Mouse (Mus musculus) liver, embryonic 14.5 days (tissue): Measurements from ENCODE around the gene H2-DMa. TPM values are rescaled to one million over a fixed set of nuclear protein-coding genes. Genes with fewer than 3 reads are reported as not detected.

Experiments used
- ATAC-seq: fragments of 200-750 bp; cut with Nextera tagmentation; 2 replicates; pipeline ENCODE4 v1.8.0; 2017; ENCODE audit warnings: moderate number of reproducible peaks, mild to moderate bottlenecking, moderate library complexity; ENCODE audit not compliant: insufficient read depth
- DNase-seq, 3 experiments: peaks; one replicate each; pipeline ENCODE4 v3.0.0-alpha.2; 2012 to 2013; ENCODE audit warnings: low read depth in 3 of 3, low spot score in 3 of 3
- H3K27ac ChIP-seq: fragments of 300-500 bp; sonication (generic); 2 replicates; pipeline ENCODE4 v1.5.1; 2014; ENCODE audit warnings: moderate library complexity, mild to moderate bottlenecking, control low read depth, inconsistent platforms
- H3K27me3 ChIP-seq: fragments of 300-500 bp; sonication (generic); 2 replicates; pipeline ENCODE4 v1.6.1; 2014; ENCODE audit warnings: mild to moderate bottlenecking, low read length, moderate library complexity; ENCODE audit not compliant: control insufficient read depth, insufficient read depth
- H3K36me3 ChIP-seq: fragments of 300-500 bp; sonication (generic); replicated peaks from 2 replicates; pipeline ENCODE4 v1.6.1; 2014; ENCODE audit warnings: low read depth; ENCODE audit not compliant: control insufficient read depth, insufficient read depth
- H3K4me1 ChIP-seq, 2 experiments: fragments of 200-500 bp in 1 of 2; fragments of 300-500 bp in 1 of 2; sonication (generic) in 1 of 2; replicated peaks; 2 replicates each; pipeline ENCODE4 v1.6.1; 2012 to 2014; ENCODE audit warnings: antibody characterized with exemption in 1 of 2, inconsistent platforms in 1 of 2, low read length in 1 of 2; ENCODE audit not compliant: control insufficient read depth in 2 of 2, insufficient read depth in 2 of 2
- H3K4me2 ChIP-seq: fragments of 300-500 bp; sonication (generic); 2 replicates; pipeline ENCODE4 v1.6.1; 2014; ENCODE audit warnings: low read depth, mild to moderate bottlenecking, control low read depth, moderate library complexity
- H3K4me3 ChIP-seq, 2 experiments: fragments of 200-500 bp in 1 of 2; fragments of 300-500 bp in 1 of 2; sonication (generic) in 1 of 2; 2 replicates each; pipeline ENCODE4 v1.5.1; 2012 to 2014; ENCODE audit warnings: low read depth in 2 of 2, low read length in 2 of 2, mild to moderate bottlenecking in 2 of 2, control low read depth in 1 of 2, inconsistent platforms in 1 of 2, moderate library complexity in 1 of 2; ENCODE audit not compliant: insufficient read depth in 1 of 2
- H3K9ac ChIP-seq: fragments of 300-500 bp; sonication (generic); replicated peaks from 2 replicates; pipeline ENCODE4 v1.6.1; 2014; ENCODE audit warnings: mild to moderate bottlenecking, control low read depth, moderate library complexity
- H3K9me3 ChIP-seq: fragments of 300-500 bp; sonication (generic); 2 replicates; pipeline ENCODE4 v1.6.1; 2016; ENCODE audit warnings: low read length, mixed read lengths; ENCODE audit not compliant: control insufficient read depth
- CTCF ChIP-seq: IDR thresholded peaks from 2 replicates; pipeline ENCODE4 v1.5.1; 2016; ENCODE audit warnings: antibody characterized with exemption, low read depth, control low read depth
- EP300 ChIP-seq: IDR thresholded peaks from 2 replicates; pipeline ENCODE4 v1.6.1; 2016; ENCODE audit warnings: antibody characterized with exemption, low read depth
- WGBS: fragments of 180-500 bp; shearing (Covaris S2); extraction: QIAGEN DNeasy Blood & Tissue Kit; methylation state at CpG from one replicate; pipeline ENCODE4 v1.1.7; 2014; ENCODE audit not compliant: insufficient replicate concordance; 5-methylcytosine and 5-hydroxymethylcytosine counted together
- polyA plus RNA-seq, 2 experiments: library from polyadenylated mRNA; depleted of rRNA in 1 of 2; stranded (reverse) in 1 of 2; unstranded in 1 of 2; fragments of >200 nt; fragmentation: Nextera tagmentation in 1 of 2; extraction: Ambion mirVana in 1 of 2; gene quantifications; 2 replicates each; pipeline versions ENCODE4 v1.2.1 to v1.2.3; 2012 to 2014

H2-DMa gene
- polyA plus RNA-seq, 2 experiments, result 3.1 to 4.4 TPM

- no peak overlapping the region for H3K9ac ChIP-seq
- no peaks in the 10 kb centered on the region; the same call in none of the 2 replicates for H3K36me3 ChIP-seq
- no peak overlapping the region for H3K27ac ChIP-seq
- H3K9me3 ChIP-seq, result no peaks in the 10 kb centered on the region
- no peak overlapping the region for H3K4me3 ChIP-seq
- ATAC-seq (no peak), DNase-seq (no peak)
- H3K4me2 ChIP-seq, result no peak overlapping the region
- no peak for TF ChIP-seq EP300
- TF ChIP-seq CTCF, result no peak
- WGBS, result 74% methylated on average over 9 of the region's 9 CpGs
- H3K4me1 ChIP-seq, result no peaks in the 10 kb centered on the region
- no peaks in the 10 kb centered on the region for H3K27me3 ChIP-seq
Observed at GRCm38 (mm10) chr17:34104804-34105203, 14.5 kb upstream of the H2-DMa start.

DNA sequence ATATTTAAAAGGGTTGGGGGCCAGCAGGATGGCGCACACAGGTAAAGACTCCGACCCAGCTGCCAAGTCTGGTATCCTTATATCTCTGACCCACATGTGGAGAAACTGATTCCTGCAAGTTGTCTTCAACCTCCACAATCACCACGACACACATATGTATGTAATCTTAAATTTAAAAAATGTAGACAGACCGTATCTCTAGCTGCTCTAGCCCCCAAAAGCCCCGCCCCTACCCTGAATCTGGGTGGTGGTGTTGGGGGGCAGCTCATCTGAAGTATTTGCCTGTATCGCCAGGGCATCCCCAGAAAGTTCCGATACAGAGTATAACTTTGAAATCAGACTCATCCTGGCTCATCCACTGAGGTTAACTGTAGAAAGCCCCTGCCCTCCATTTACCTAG lies 12.8 kb upstream of the H2-DMa start:
- Histone ChIP-seq H3K4me2 (no peak overlapping the region), H3K9me3 (no peaks in the 10 kb centered on the region), H3K36me3 (peaks cover 14% of the 10 kb centered on the region), H3K9ac (no peak overlapping the region), H3K4me1 (no peaks in the 10 kb centered on the region), H3K4me3 (no peak overlapping the region), H3K27ac (no peak overlapping the region), H3K27me3 (no peaks in the 10 kb centered on the region)
- DNase-seq (no peak), ATAC-seq (no peak)
- whole genome bisulfite sequencing, result 72% methylated on average over 7 of the region's 7 CpGs
- TF ChIP-seq EP300 (no peak), CTCF (no peak)

DNA sequence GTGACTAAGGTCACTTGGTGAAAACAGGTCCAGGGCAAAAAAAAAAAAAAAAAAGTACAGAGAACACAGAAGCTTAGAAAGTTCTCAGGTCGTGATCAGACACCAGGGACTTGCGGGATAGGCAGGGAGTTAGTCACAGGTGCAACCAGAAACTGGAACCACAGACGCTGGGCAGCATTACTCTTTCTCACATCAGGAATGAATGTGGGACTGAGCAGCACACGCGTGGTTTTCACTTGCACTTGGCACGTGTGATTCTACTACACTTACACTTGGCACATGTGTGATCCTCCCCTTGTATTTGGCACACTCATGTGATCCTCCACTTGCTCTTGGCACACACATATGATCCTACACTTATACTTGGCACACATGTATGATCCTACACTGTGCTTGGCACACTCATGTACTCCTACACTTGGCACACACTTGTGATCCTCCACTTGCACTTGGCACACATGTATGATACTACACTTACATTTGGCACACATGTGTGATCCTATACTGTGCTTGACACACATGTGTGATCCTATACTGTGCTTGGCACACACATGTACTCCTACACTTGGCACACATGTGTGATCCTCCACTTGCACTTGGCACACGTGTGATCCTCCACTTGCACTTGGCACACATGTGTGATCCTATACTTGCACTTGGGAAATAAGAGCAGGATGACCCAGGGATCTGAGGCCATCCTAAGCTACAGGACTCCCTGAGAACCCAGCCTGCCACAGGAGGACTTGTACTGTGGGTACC lies 12.1 kb upstream of the H2-DMa start:
- TF ChIP-seq CTCF (no peak), EP300 (no peak)
- WGBS, result 71% methylated on average over 7 of the region's 7 CpGs
- Histone ChIP-seq H3K9me3 (no peaks in the 10 kb centered on the region), H3K4me2 (no peak overlapping the region), H3K9ac (no peak overlapping the region), H3K4me1 (no peaks in the 10 kb centered on the region), H3K4me3 (no peak overlapping the region), H3K36me3 (peaks cover 21% of the 10 kb centered on the region), H3K27ac (no peak overlapping the region), H3K27me3 (no peaks in the 10 kb centered on the region)
- ATAC-seq (peak; percentile 24; the same call in 1 of the 2 replicates), DNase-seq (no peak)

DNA sequence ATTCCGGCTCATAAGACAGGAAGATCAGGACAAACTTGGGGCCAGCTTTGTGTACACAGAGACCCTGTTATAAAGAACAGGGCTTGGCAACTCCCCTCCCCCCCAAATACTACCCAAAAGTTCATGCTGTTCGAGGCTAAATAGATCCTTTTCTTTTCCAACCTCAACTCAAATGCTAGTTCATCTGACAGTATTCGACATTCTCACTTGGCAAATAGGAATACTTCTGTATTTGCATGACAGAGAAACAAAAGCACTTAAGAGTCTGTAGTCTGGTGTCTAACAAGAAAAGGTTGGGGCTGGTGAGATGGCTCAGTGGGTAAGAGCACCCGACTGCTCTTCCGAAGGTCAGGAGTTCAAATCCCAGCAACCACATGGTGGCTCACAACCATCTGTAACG lies 10.9 kb upstream of the H2-DMa start:
- Histone ChIP-seq H3K9ac (no peak overlapping the region), H3K36me3 (peaks cover 33% of the 10 kb centered on the region), H3K4me1 (no peaks in the 10 kb centered on the region), H3K27ac (no peak overlapping the region), H3K27me3 (no peaks in the 10 kb centered on the region), H3K9me3 (no peaks in the 10 kb centered on the region), H3K4me2 (no peak overlapping the region), H3K4me3 (no peak overlapping the region)
- ATAC-seq (no peak), DNase-seq (no peak)
- 82% methylated on average over 5 of the region's 6 CpGs for WGBS
- TF ChIP-seq EP300, result no peak
- TF ChIP-seq CTCF, result no peak

GRCm38 (mm10) chr17:34109038-34109805 lies 10.1 kb upstream of the H2-DMa start:
- ATAC-seq (no peak), DNase-seq (no peak)
- no peak overlapping the region for H3K9ac ChIP-seq
- peak; percentile 41; the same call in 1 of the 2 replicates for TF ChIP-seq CTCF
- TF ChIP-seq EP300, result no peak
- no peak overlapping the region for H3K4me2 ChIP-seq
- H3K4me1 ChIP-seq, result no peaks in the 10 kb centered on the region
- peaks cover 40% of the 10 kb centered on the region for H3K36me3 ChIP-seq
- no peak overlapping the region for H3K4me3 ChIP-seq
- H3K27me3 ChIP-seq, result no peaks in the 10 kb centered on the region
- WGBS, result 73% methylated on average over 14 of the region's 14 CpGs
- no peak overlapping the region for H3K27ac ChIP-seq
- H3K9me3 ChIP-seq, result no peaks in the 10 kb centered on the region
